Mouse (Mus musculus) spleen, adult 12 weeks (tissue): ENCODE data around the gene Gm30083.

ENCODE experiments used
- DNase-seq: peaks from one replicate; pipeline ENCODE4 v3.0.0; 2022; ENCODE audit warnings: low spot score

Gene Gm30083

GRCm38 (mm10) chr14:33958841-33959240 is 56.1 kb downstream of the Gm30083 start:
- DNase-seq, result no peak

- DNase-seq, result no peak
Observed at GRCm38 (mm10) chr14:33958186-33958585, 56.8 kb downstream of the Gm30083 start.

- DNase-seq, result no peak
Observed at GRCm38 (mm10) chr14:33956055-33956454, 58.9 kb downstream of the Gm30083 start.

- no peak for DNase-seq
Observed at GRCm38 (mm10) chr14:33953761-33954160, 61.2 kb downstream of the Gm30083 start, which contains the start of gene Rbp3. Gene Rbp3 (plus strand): TSS chr14:33954003.

- DNase-seq, result no peak
Observed at GRCm38 (mm10) chr14:33952233-33952981, 62.6 kb downstream of the Gm30083 start.

- DNase-seq, result no peak
Observed at GRCm38 (mm10) chr14:33946125-33946524, 68.9 kb downstream of the Gm30083 start.

GRCm38 (mm10) chr14:33942222-33942621 is 72.8 kb downstream of the Gm30083 start:
- no peak for DNase-seq

GRCm38 (mm10) chr14:33940739-33941138 is 74.2 kb downstream of the Gm30083 start, which contains the start of gene Gdf2:
Gene Gdf2 (plus strand): TSS chr14:33941039.
- DNase-seq, result no peak

- DNase-seq, result no peak
Observed at GRCm38 (mm10) chr14:33939117-33939516, 75.9 kb downstream of the Gm30083 start.
